Mouse (Mus musculus): ENCODE measurements around the gene Adora1. TPM values are rescaled to one million over a fixed set of nuclear protein-coding genes. Genes with fewer than 3 reads are reported as not detected.

Gene Adora1
- polyA plus RNA-seq, 1 experiment, result 88.6 TPM

DNA sequence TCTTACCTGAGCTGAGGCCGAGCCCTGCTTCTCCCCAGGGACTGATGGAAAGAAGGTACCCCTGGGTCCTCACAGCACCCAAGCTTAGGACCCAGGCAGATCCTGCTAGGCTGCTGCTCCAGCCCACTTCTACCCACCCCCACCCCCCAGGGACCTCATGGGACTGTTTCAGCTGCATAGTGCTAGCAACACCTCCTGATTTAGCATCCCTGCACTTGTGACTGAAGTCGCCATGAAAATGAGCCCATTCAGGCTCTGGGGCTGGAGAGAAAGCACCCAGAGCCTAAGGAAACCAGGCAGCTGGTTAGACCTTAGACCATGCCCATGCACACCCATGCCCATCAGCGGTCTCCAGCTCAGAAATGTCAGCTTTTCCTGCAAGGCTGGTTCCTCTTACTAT lies 17.3 kb downstream of the Adora1 start:
- DNase-seq (ENCODE audit: extremely low spot score in 1 of 2, low spot score in 1 of 2), result no peak

- DNase-seq (ENCODE audit: extremely low spot score in 1 of 2, low spot score in 1 of 2), result no peak
These were observed 18.2 kb downstream of the Adora1 start for GRCm38 (mm10) chr1:134217028-134217481.

DNA sequence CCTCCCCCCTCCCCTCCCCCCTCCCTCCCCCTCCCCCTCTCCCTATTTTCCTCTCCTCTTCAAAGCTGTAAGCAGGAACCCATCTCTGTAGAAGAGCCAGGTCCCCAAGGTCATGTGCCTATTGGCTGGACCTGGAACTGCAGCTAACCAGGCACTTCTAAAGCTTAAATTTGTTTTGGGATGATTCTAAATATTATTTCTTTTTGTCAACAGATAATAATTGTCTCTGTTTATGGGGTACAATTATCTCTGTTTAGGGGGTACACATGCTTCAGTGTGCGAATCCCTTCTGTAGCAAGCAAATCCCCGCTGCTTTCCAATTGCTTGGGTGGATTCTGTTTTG lies 18.6 kb downstream of the Adora1 start:
- DNase-seq (ENCODE audit: extremely low spot score in 1 of 2, low spot score in 1 of 2), result no peak

- DNase-seq (ENCODE audit: extremely low spot score in 1 of 2, low spot score in 1 of 2), result no peak
These were observed 19.2 kb downstream of the Adora1 start for GRCm38 (mm10) chr1:134215751-134216628.

DNA sequence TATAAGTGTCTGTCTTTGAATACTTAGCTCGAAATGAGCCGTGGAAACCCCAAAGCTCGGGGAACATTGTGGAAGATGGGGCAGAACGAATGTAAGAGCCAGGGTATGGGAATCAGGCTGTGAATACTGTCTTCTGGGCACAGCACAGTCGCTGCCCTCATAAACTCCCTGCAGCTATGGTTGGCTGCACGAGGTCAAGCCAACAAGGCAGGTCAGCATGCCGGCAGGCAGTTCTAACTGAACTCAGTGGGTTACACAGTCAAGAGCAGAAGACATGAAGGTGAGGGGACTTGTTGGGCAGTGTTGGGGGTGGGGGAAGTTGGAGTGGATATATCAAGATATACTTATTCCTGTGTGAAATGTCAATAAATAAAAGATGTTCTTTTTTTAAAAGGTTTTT lies 20.2 kb downstream of the Adora1 start:
- DNase-seq (ENCODE audit: extremely low spot score in 1 of 2, low spot score in 1 of 2), result no peak

GRCm38 (mm10) chr1:134213405-134213804 lies 21.8 kb downstream of the Adora1 start:
- DNase-seq (ENCODE audit: extremely low spot score in 1 of 2, low spot score in 1 of 2), result no peak

GRCm38 (mm10) chr1:134212351-134212750 lies 22.9 kb downstream of the Adora1 start:
- no peak for DNase-seq (ENCODE audit: extremely low spot score in 1 of 2, low spot score in 1 of 2)

DNA sequence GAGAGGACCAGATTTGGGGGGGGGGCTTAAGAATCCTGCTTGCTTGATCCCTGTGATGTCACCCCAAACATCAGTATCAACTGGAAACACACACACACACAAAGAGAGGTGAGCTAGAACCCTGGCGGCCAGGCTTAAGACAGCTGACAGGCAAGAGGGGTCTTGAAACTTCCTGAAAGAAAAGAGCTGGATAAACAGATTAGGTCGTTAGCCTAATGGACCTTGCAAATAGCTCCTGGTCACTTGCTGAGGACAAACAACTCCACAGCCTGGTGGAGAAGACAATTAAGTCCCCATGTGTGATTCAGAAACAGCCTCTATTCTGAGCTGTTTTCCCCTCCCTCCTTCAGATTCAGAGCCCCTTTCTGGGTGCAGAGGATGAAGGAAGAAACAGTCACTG lies 23.6 kb downstream of the Adora1 start:
- DNase-seq (ENCODE audit: extremely low spot score in 1 of 2, low spot score in 1 of 2), result no peak

- no peak for DNase-seq (ENCODE audit: extremely low spot score in 1 of 2, low spot score in 1 of 2)
These were observed 24.2 kb downstream of the Adora1 start for GRCm38 (mm10) chr1:134211043-134211442.

DNA sequence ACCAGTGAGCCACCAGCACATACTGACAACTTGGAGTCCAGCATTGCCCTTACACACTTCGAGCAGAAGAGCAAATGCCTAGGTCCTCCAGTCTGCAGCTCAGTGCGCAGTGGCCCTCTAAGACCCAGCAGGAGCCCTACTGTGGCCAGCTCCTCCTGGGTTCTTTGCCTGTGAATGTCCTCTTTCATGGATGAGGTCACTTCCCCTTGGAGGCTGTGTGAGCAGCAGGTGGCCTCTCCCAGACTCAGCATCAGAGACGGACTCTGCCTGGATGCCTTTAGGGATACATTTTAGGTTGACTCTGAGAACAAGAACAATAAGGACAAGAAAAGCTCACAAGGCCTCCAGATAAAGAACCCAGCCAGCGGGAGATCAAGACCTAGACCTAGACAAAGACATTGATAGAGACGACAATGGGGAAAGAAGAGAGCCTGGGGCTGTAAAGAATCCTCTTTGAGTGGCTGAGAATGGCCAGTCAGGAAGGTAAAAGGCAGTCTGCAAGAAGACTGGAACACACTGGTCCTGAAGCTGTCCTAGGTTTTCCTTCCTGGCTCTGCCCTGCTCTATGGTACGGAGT lies 25.0 kb downstream of the Adora1 start:
- DNase-seq (ENCODE audit: extremely low spot score in 1 of 2, low spot score in 1 of 2), result no peak

- no peak for DNase-seq (ENCODE audit: extremely low spot score in 1 of 2, low spot score in 1 of 2)
These were observed 29.1 kb downstream of the Adora1 start for GRCm38 (mm10) chr1:134206085-134206484.

GRCm38 (mm10) chr1:134205296-134206018 lies 29.8 kb downstream of the Adora1 start:
- DNase-seq (ENCODE audit: extremely low spot score in 1 of 2, low spot score in 1 of 2), result no peak

DNA sequence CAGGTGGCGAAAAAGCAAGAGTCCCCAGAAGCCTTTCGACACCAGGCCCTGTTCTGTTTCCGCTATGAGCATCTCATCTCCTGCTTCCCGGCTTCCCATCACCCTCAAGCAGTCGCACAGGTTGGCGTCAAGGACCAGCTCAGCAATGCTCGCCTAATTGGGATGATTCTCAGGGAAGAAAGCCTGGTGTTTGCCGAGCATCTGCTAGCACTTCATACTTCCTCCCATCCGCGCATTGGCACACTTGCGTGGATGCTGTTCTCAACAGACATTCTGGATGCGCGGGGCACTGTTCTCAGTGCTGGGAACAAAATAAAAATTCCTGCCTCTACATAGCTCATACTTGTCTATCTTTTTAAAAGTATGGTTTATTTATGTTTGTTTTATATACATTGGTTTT lies 31.0 kb downstream of the Adora1 start:
- DNase-seq (ENCODE audit: extremely low spot score in 1 of 2, low spot score in 1 of 2), result peak in 1 of 2 experiments; percentile 76

DNA sequence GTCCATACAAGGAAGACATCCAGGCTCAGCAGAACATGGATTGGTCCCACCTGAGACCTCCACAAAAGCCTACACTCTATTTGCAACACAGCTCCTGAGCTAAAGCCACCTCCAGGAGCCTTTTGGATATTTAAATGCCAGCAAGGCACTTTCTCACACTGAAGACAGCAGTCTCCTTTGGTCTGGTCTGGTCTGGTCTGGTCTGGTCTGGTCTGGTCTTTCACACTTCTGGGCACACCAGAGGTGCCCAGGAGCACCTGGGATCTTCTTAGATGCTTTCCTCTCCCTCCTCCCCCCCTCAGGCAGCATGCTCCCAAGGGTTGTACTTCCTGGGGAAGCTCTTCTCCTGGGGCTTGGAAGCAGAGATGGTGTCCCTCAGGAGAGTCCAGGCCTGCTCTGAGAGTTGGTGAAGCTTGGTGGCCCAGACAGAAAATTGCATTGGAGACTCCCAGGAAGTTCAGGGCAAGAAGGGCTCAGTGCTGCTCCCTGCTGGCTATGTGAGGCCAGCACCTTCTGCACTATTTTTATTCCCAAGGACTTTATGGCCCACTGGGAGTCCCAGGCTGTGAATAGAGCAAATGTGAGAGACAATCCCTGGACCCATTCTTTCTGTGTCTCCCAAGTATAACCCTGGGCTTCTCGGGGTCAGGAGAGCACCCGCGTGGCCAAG lies 33.3 kb downstream of the Adora1 start:
- DNase-seq (ENCODE audit: extremely low spot score in 1 of 2, low spot score in 1 of 2), result peak in 1 of 2 experiments; percentile 68

GRCm38 (mm10) chr1:134200998-134201686 lies 34.1 kb downstream of the Adora1 start:
- DNase-seq (ENCODE audit: extremely low spot score in 1 of 2, low spot score in 1 of 2), result peak in 1 of 2 experiments; percentile 63

- no peak for DNase-seq (ENCODE audit: extremely low spot score in 1 of 2, low spot score in 1 of 2)
These were observed 34.8 kb downstream of the Adora1 start for GRCm38 (mm10) chr1:134200481-134200880.

DNA sequence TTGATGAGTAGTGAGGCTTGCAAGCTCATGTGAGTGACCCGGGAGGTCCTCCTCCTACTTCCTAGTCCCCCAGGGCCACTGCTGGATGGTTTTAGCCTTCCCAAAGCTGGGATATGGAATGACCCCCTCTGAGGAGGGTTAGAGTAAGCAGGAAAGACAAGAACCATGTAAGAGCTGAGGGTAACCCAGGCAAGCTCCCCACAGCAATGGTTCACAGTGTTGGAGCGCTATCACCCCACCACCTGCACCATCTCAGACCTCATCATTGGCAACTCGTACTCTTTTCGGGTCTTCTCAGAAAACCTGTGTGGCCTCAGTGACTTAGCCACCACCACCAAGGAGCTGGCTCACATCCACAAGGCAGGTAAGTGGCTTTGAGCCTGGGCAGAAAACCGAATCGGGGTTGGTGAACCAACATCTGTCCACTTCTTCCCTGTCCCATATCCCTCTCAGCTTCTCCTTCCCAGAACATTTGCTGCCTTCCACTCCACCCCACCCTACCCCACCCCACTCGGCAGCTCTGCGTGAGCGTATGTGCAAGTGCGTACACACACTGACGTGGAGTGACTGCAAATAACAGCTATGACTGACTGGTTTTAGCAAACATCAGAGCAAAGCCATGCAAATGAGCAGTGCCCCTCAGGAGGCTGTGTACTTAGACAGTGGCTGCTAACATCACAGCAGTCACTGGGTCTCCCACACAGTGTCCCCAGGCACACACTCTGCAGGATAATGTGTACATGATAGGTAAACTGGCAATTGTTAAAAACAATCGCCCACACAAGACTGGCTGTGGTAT lies 36.8 kb downstream of the Adora1 start:
- DNase-seq (ENCODE audit: extremely low spot score in 1 of 2, low spot score in 1 of 2), result no peak

DNA sequence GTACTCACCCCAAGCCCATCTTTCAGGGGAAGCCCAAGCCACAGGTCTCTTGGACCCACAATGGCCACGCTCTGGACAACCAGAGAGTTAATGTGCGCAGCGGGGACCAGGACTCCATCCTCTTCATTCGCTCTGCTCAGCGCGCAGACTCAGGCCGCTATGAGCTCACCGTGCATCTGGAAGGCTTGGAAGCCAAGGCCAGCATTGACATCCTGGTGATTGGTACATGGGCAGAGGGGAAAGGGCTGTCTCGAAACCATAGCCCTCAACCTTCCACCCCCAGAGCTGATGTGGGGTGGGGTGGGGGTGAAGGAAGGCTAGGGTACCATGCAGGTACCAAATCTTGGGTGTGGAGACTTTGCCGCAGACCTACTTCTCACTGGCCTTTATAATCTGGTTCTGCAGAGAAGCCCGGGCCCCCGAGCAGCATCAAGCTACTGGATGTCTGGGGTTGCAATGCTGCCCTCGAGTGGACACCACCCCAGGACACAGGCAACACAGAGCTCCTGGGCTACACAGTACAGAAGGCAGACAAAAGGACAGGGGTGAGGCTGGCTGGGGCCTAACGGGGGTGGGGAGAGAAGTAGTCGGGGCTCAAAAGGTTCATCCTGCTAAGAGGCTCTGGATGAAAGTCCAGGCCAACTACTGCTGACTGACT lies 37.8 kb downstream of the Adora1 start:
- DNase-seq (ENCODE audit: extremely low spot score in 1 of 2, low spot score in 1 of 2), result no peak

GRCm38 (mm10) chr1:134196386-134196785 lies 38.8 kb downstream of the Adora1 start:
- peak; percentile 63 to 88 for DNase-seq (ENCODE audit: extremely low spot score in 1 of 2, low spot score in 1 of 2)
